Mouse (Mus musculus) hindbrain, embryonic 13.5 days (tissue): ENCODE measurements at regions not wholly inside any gene's neighbourhood (a gene's known extent, or its start where the extent isn't known, plus 50 kb on each side); places are given as distances from the start of the nearest gene placed in this dataset.

Experiments used
- ATAC-seq: fragments of 200-750 bp; cut with Nextera tagmentation; 2 replicates; pipeline ENCODE4 v1.8.0; 2017; ENCODE audit warnings: moderate TSS enrichment; ENCODE audit not compliant: low FRiP score
- H3K27ac ChIP-seq: fragments of 300-500 bp; sonication (generic); 2 replicates; pipeline ENCODE4 v1.5.1; 2015; ENCODE audit warnings: inconsistent platforms, mild to moderate bottlenecking, moderate library complexity
- H3K27me3 ChIP-seq: fragments of 300-500 bp; sonication (generic); 2 replicates; pipeline ENCODE4 v1.6.1; 2015; ENCODE audit warnings: mild to moderate bottlenecking, inconsistent platforms
- H3K36me3 ChIP-seq: fragments of 300-500 bp; sonication (generic); 2 replicates; pipeline ENCODE4 v1.6.1; 2015; ENCODE audit warnings: mild to moderate bottlenecking, inconsistent platforms
- H3K4me1 ChIP-seq: fragments of 300-500 bp; sonication (generic); replicated peaks from 2 replicates; pipeline ENCODE4 v1.6.1; 2015; ENCODE audit warnings: inconsistent platforms
- H3K4me2 ChIP-seq: fragments of 300-500 bp; sonication (generic); 2 replicates; pipeline ENCODE4 v1.6.1; 2015; ENCODE audit warnings: inconsistent platforms, mild to moderate bottlenecking, moderate library complexity
- H3K4me3 ChIP-seq: fragments of 300-500 bp; sonication (generic); 2 replicates; pipeline ENCODE4 v1.5.1; 2015; ENCODE audit warnings: mild to moderate bottlenecking, inconsistent platforms
- H3K9ac ChIP-seq: fragments of 300-500 bp; sonication (generic); 2 replicates; pipeline ENCODE4 v1.6.1; 2015; ENCODE audit warnings: mild to moderate bottlenecking, inconsistent platforms
- H3K9me3 ChIP-seq: fragments of 300-500 bp; sonication (generic); 2 replicates; pipeline ENCODE4 v1.6.1; 2016; ENCODE audit warnings: inconsistent platforms
- WGBS: fragments of 180-500 bp; shearing (Covaris S2); methylation state at CpG from one replicate; pipeline ENCODE4 v1.1.7; 2015; 5-methylcytosine and 5-hydroxymethylcytosine counted together

GRCm38 (mm10) chr9:120843753-120844152 is 85.3 kb upstream of the Ctnnb1 start:
- H3K4me1 ChIP-seq, result no peaks in the 10 kb centered on the region
- no peak overlapping the region for H3K9ac ChIP-seq
- no peaks in the 10 kb centered on the region for H3K27me3 ChIP-seq
- 77% methylated on average over 8 of the region's 8 CpGs for WGBS
- no peak for ATAC-seq
- no peaks in the 10 kb centered on the region for H3K36me3 ChIP-seq
- H3K27ac ChIP-seq, result no peak overlapping the region
- H3K4me3 ChIP-seq, result no peak overlapping the region
- H3K9me3 ChIP-seq, result no peaks in the 10 kb centered on the region
- no peak overlapping the region for H3K4me2 ChIP-seq

- Histone ChIP-seq H3K4me3 (no peak overlapping the region), H3K27ac (no peak overlapping the region), H3K36me3 (no peaks in the 10 kb centered on the region), H3K4me1 (no peaks in the 10 kb centered on the region), H3K4me2 (no peak overlapping the region), H3K9me3 (no peaks in the 10 kb centered on the region), H3K27me3 (no peaks in the 10 kb centered on the region), H3K9ac (no peak overlapping the region)
- ATAC-seq, result no peak
- WGBS, result 73% methylated on average over 10 of the region's 10 CpGs
Observed at GRCm38 (mm10) chr9:120845538-120845937, 83.5 kb upstream of the Ctnnb1 start.

- Histone ChIP-seq H3K4me2 (no peak overlapping the region), H3K9me3 (no peaks in the 10 kb centered on the region), H3K4me3 (no peak overlapping the region), H3K27me3 (no peaks in the 10 kb centered on the region), H3K27ac (no peak overlapping the region), H3K36me3 (no peaks in the 10 kb centered on the region), H3K4me1 (peaks cover 3% of the 10 kb centered on the region), H3K9ac (no peak overlapping the region)
- 90% methylated on average over 5 of the region's 5 CpGs for WGBS
- no peak for ATAC-seq
Observed at GRCm38 (mm10) chr9:120847649-120848048, 81.4 kb upstream of the Ctnnb1 start.

- H3K4me2 ChIP-seq, result no peak overlapping the region
- H3K4me3 ChIP-seq, result no peak overlapping the region
- H3K4me1 ChIP-seq, result peaks cover 10% of the 10 kb centered on the region
- ATAC-seq, result no peak
- H3K27ac ChIP-seq, result no peak overlapping the region
- H3K9me3 ChIP-seq, result no peaks in the 10 kb centered on the region
- WGBS, result 74% methylated on average over 2 of the region's 2 CpGs
- no peaks in the 10 kb centered on the region for H3K36me3 ChIP-seq
- no peaks in the 10 kb centered on the region for H3K27me3 ChIP-seq
- H3K9ac ChIP-seq, result no peak overlapping the region
Observed at GRCm38 (mm10) chr9:120848962-120849361, 80.1 kb upstream of the Ctnnb1 start.

GRCm38 (mm10) chr9:120850092-120850491 is 78.9 kb upstream of the Ctnnb1 start:
- Histone ChIP-seq H3K9ac (no peak overlapping the region), H3K36me3 (no peaks in the 10 kb centered on the region), H3K4me2 (no peak overlapping the region), H3K27me3 (no peaks in the 10 kb centered on the region), H3K4me3 (no peak overlapping the region), H3K9me3 (no peaks in the 10 kb centered on the region), H3K27ac (no peak overlapping the region), H3K4me1 (peaks cover 10% of the 10 kb centered on the region)
- no peak for ATAC-seq
- 76% methylated on average over 5 of the region's 5 CpGs for WGBS

GRCm38 (mm10) chr9:120851914-120852313 is 77.1 kb upstream of the Ctnnb1 start:
- H3K27ac ChIP-seq, result no peak overlapping the region
- ATAC-seq, result no peak
- H3K4me1 ChIP-seq, result peaks cover 15% of the 10 kb centered on the region

GRCm38 (mm10) chr9:120852572-120852971 is 76.4 kb upstream of the Ctnnb1 start:
- Histone ChIP-seq H3K27me3 (no peaks in the 10 kb centered on the region), H3K9ac (no peak overlapping the region), H3K9me3 (no peaks in the 10 kb centered on the region), H3K4me3 (no peak overlapping the region), H3K4me1 (peaks cover 15% of the 10 kb centered on the region), H3K27ac (peak overlapping the region; percentile 30; the same call in 1 of the 2 replicates), H3K36me3 (no peaks in the 10 kb centered on the region), H3K4me2 (no peak overlapping the region)
- ATAC-seq, result no peak
- WGBS, result 78% methylated on average over 6 of the region's 6 CpGs

More at GRCm38 (mm10) chr9:120851914-120852313, 77.1 kb upstream of the Ctnnb1 start:
- WGBS, result 91% methylated on average over 5 of the region's 5 CpGs
- no peaks in the 10 kb centered on the region for H3K27me3 ChIP-seq
- H3K4me2 ChIP-seq, result no peak overlapping the region
- H3K9me3 ChIP-seq, result no peaks in the 10 kb centered on the region
- no peak overlapping the region for H3K9ac ChIP-seq
- H3K4me3 ChIP-seq, result no peak overlapping the region
- no peaks in the 10 kb centered on the region for H3K36me3 ChIP-seq

GRCm38 (mm10) chr9:120853032-120853597 is 75.9 kb upstream of the Ctnnb1 start:
- Histone ChIP-seq H3K4me3 (no peak overlapping the region), H3K4me1 (peaks cover 15% of the 10 kb centered on the region), H3K9me3 (no peaks in the 10 kb centered on the region), H3K27ac (0 out of 2 replicates have a peak overlapping the region, but pooled peaks have one; percentile 30), H3K27me3 (no peaks in the 10 kb centered on the region), H3K4me2 (no peak overlapping the region), H3K36me3 (no peaks in the 10 kb centered on the region), H3K9ac (no peak overlapping the region)
- no peak for ATAC-seq
- WGBS, result 83% methylated on average over 8 of the region's 8 CpGs

GRCm38 (mm10) chr9:120854351-120854750 is 74.7 kb upstream of the Ctnnb1 start:
- ATAC-seq, result no peak
- H3K4me2 ChIP-seq, result no peak overlapping the region
- no peak overlapping the region for H3K4me3 ChIP-seq
- WGBS, result 65% methylated on average over 7 of the region's 7 CpGs
- H3K4me1 ChIP-seq, result peaks cover 15% of the 10 kb centered on the region
- no peaks in the 10 kb centered on the region for H3K36me3 ChIP-seq
- H3K9ac ChIP-seq, result no peak overlapping the region
- no peaks in the 10 kb centered on the region for H3K9me3 ChIP-seq
- H3K27ac ChIP-seq, result 0 out of 2 replicates have a peak overlapping the region, but pooled peaks have one; percentile 25
- no peaks in the 10 kb centered on the region for H3K27me3 ChIP-seq

- ATAC-seq, result peak; percentile 24; the same call in 1 of the 2 replicates
- Histone ChIP-seq H3K4me2 (no peak overlapping the region), H3K9ac (no peak overlapping the region), H3K4me3 (no peak overlapping the region), H3K4me1 (peaks cover 15% of the 10 kb centered on the region), H3K27ac (0 out of 2 replicates have a peak overlapping the region, but pooled peaks have one; percentile 30), H3K27me3 (no peaks in the 10 kb centered on the region), H3K9me3 (no peaks in the 10 kb centered on the region), H3K36me3 (no peaks in the 10 kb centered on the region)
- WGBS, result 39% methylated on average over 3 of the region's 3 CpGs
Observed at GRCm38 (mm10) chr9:120855293-120856050, 73.5 kb upstream of the Ctnnb1 start.

GRCm38 (mm10) chr9:120857849-120858510 is 71.0 kb upstream of the Ctnnb1 start:
- Histone ChIP-seq H3K9me3 (no peaks in the 10 kb centered on the region), H3K36me3 (no peaks in the 10 kb centered on the region)
- no peak for ATAC-seq

GRCm38 (mm10) chr9:120860969-120861595 is 67.9 kb upstream of the Ctnnb1 start:
- peak; percentile 50; the same call in 1 of the 2 replicates for ATAC-seq
- peaks cover 31% of the 10 kb centered on the region for H3K4me1 ChIP-seq
- H3K27me3 ChIP-seq, result peaks cover 15% of the 10 kb centered on the region; the same call in 1 of the 2 replicates
- H3K4me2 ChIP-seq, result no peak overlapping the region
- H3K36me3 ChIP-seq, result no peaks in the 10 kb centered on the region
- H3K9me3 ChIP-seq, result no peaks in the 10 kb centered on the region
- WGBS, result 29% methylated on average over 8 of the region's 8 CpGs
- H3K9ac ChIP-seq, result no peak overlapping the region
- H3K4me3 ChIP-seq, result no peak overlapping the region
- peak overlapping the region; percentile 65 for H3K27ac ChIP-seq

More at GRCm38 (mm10) chr9:120857849-120858510, 71.0 kb upstream of the Ctnnb1 start:
- no peak overlapping the region for H3K9ac ChIP-seq
- H3K4me1 ChIP-seq, result peaks cover 30% of the 10 kb centered on the region
- 90% methylated on average over 6 of the region's 6 CpGs for WGBS
- H3K4me2 ChIP-seq, result no peak overlapping the region
- H3K4me3 ChIP-seq, result no peak overlapping the region
- no peak overlapping the region for H3K27ac ChIP-seq
- H3K27me3 ChIP-seq, result no peaks in the 10 kb centered on the region
